9 mouse cellular contexts compared by ENCODE assay signal in genomic region chr8:84935489-84935888, GRCm38 (mm10). TPM values are rescaled to one million over a fixed set of nuclear protein-coding genes. Genes with fewer than 3 reads are reported as not detected.
DNase-seq lines count a peak whose midpoint lies in the region; ATAC-seq lines count a peak whose summit lies in the region.
"Had no signal": no experiment of that assay in that cellular context is flagged by ENCODE, and none has a peak within 500 bp of the region (broad histone marks: within the 10 kb centered on the region; RNA-seq: fewer than 3 reads in every experiment).

No protein-coding gene starts in this region.

- no peak overlapping the region for H3K4me3 ChIP-seq in kidney, embryonic 14.5 days (ENCODE audit: low read length)
- peak overlapping the region; percentile 20 for H3K4me3 ChIP-seq in embryonic facial prominence, embryonic 12.5 days
- no peak overlapping the region for H3K4me3 ChIP-seq in intestine, embryonic 16.5 days (ENCODE audit: low read length)
- peak overlapping the region; percentile 98 for H3K4me3 ChIP-seq in neural tube, embryonic 14.5 days (ENCODE audit: low read depth, low read length)
- H3K4me3 ChIP-seq: limb, embryonic 15.5 days had no signal

- no peak overlapping the region for H3K27ac ChIP-seq in kidney, embryonic 14.5 days (ENCODE audit: low read depth, low read length)
- no peak overlapping the region for H3K27ac ChIP-seq in embryonic facial prominence, embryonic 12.5 days
- H3K27ac ChIP-seq in intestine, embryonic 16.5 days (ENCODE audit: low read length) = no peak overlapping the region
- H3K27ac ChIP-seq in neural tube, embryonic 14.5 days (ENCODE audit: low read depth, low read length) = peak overlapping the region; percentile 96
- H3K27ac ChIP-seq: limb, embryonic 15.5 days had no signal

- no peaks in the 10 kb centered on the region for H3K36me3 ChIP-seq in kidney, embryonic 14.5 days (ENCODE audit: control insufficient read depth, insufficient read depth, low read length)
- H3K36me3 ChIP-seq in embryonic facial prominence, embryonic 12.5 days = no peaks in the 10 kb centered on the region
- no peaks in the 10 kb centered on the region for H3K36me3 ChIP-seq in intestine, embryonic 16.5 days (ENCODE audit: control insufficient read depth, insufficient read depth, low read length)
- H3K36me3 ChIP-seq in neural tube, embryonic 14.5 days (ENCODE audit: control insufficient read depth, insufficient read depth, low read length) = peaks cover 8% of the 10 kb centered on the region; the same call in 1 of the 2 replicates
- H3K36me3 ChIP-seq: limb, embryonic 15.5 days had no signal

- no peak overlapping the region for H3K4me2 ChIP-seq in kidney, embryonic 14.5 days (replicated peaks; ENCODE audit: low read depth, low read length)
- H3K4me2 ChIP-seq in embryonic facial prominence, embryonic 12.5 days (replicated peaks) = peak overlapping the region; percentile 74; the same call in 1 of the 2 replicates
- no peak overlapping the region for H3K4me2 ChIP-seq in intestine, embryonic 16.5 days (ENCODE audit: low read depth, low read length)
- peak overlapping the region; percentile 97 for H3K4me2 ChIP-seq in neural tube, embryonic 14.5 days (ENCODE audit: low read depth, low read length)
- H3K4me2 ChIP-seq: limb, embryonic 15.5 days had no signal

- H3K27me3 ChIP-seq in kidney, embryonic 14.5 days (ENCODE audit: control insufficient read depth, insufficient read depth, low read length) = peaks cover 60% of the 10 kb centered on the region
- peaks cover 75% of the 10 kb centered on the region for H3K27me3 ChIP-seq in embryonic facial prominence, embryonic 12.5 days
- H3K27me3 ChIP-seq in intestine, embryonic 16.5 days (replicated peaks; ENCODE audit: control insufficient read depth, insufficient read depth, low read length) = peaks cover 54% of the 10 kb centered on the region
- peaks cover 2% of the 10 kb centered on the region; the same call in 1 of the 2 replicates for H3K27me3 ChIP-seq in neural tube, embryonic 14.5 days (ENCODE audit: control insufficient read depth, insufficient read depth, low read length)

- H3K9ac ChIP-seq in kidney, embryonic 14.5 days (ENCODE audit: low read depth, low read length) = no peak overlapping the region
- H3K9ac ChIP-seq in embryonic facial prominence, embryonic 12.5 days = no peak overlapping the region
- no peak overlapping the region for H3K9ac ChIP-seq in intestine, embryonic 16.5 days (ENCODE audit: low read depth, low read length)
- peak overlapping the region; percentile 99 for H3K9ac ChIP-seq in neural tube, embryonic 14.5 days (replicated peaks; ENCODE audit: low read depth, low read length)
- H3K9ac ChIP-seq: limb, embryonic 15.5 days had no signal

- peaks cover 9% of the 10 kb centered on the region; the same call in 1 of the 2 replicates for H3K4me1 ChIP-seq in kidney, embryonic 14.5 days (ENCODE audit: control insufficient read depth, insufficient read depth, low read length)
- peaks cover 16% of the 10 kb centered on the region for H3K4me1 ChIP-seq in embryonic facial prominence, embryonic 12.5 days
- H3K4me1 ChIP-seq in intestine, embryonic 16.5 days (ENCODE audit: control insufficient read depth, insufficient read depth, low read length) = peaks cover 9% of the 10 kb centered on the region; the same call in 1 of the 2 replicates
- peaks cover 22% of the 10 kb centered on the region for H3K4me1 ChIP-seq in neural tube, embryonic 14.5 days (ENCODE audit: control insufficient read depth, insufficient read depth, low read length)

- 0 out of 2 replicates have a peak, but pooled peaks have one; percentile 6 for ATAC-seq in kidney, embryonic 14.5 days (ENCODE audit: low FRiP score, low TSS enrichment)
- no peak for ATAC-seq in embryonic facial prominence, embryonic 12.5 days (ENCODE audit: insufficient number of reproducible peaks, insufficient read depth, low FRiP score, low TSS enrichment)
- ATAC-seq in intestine, embryonic 16.5 days = 0 out of 2 replicates have a peak, but pooled peaks have one; percentile 24
- ATAC-seq in neural tube, embryonic 14.5 days (ENCODE audit: low read depth) = peak; percentile 28
- no peak for ATAC-seq in megakaryocyte progenitor cell, adult 5-6 weeks (replicated peaks; ENCODE audit: poor library complexity)

- H3K9me3 ChIP-seq in kidney, embryonic 14.5 days (ENCODE audit: control insufficient read depth, low read length) = no peaks in the 10 kb centered on the region; the same call in 1 of the 2 replicates
- H3K9me3 ChIP-seq in embryonic facial prominence, embryonic 12.5 days = no peaks in the 10 kb centered on the region
- H3K9me3 ChIP-seq in intestine, embryonic 16.5 days (ENCODE audit: control insufficient read depth, low read length) = no peaks in the 10 kb centered on the region
- H3K9me3 ChIP-seq in neural tube, embryonic 14.5 days (ENCODE audit: control insufficient read depth, low read length) = no peaks in the 10 kb centered on the region
- H3K9me3 ChIP-seq: limb, embryonic 15.5 days had no signal

- WGBS in kidney, embryonic 14.5 days = 5% methylated on average over 14 of the region's 14 CpGs
- 3% methylated on average over 14 of the region's 14 CpGs for WGBS in embryonic facial prominence, embryonic 12.5 days
- 8% methylated on average over 14 of the region's 14 CpGs for WGBS in intestine, embryonic 16.5 days
- 3% methylated on average over 14 of the region's 14 CpGs for WGBS in neural tube, embryonic 14.5 days

- no peak for DNase-seq in kidney, adult 8-10 months
- no peak for DNase-seq in frontal cortex, postnatal 10 days (ENCODE audit: low spot score in 2 of 2)
- DNase-seq in right cerebral cortex, postnatal 36 days (ENCODE audit: low spot score in 2 of 2) = no peak

RNA-seq across cellular contexts. Expression of gene Mast1, which starts 1.7 kb away (rescaled TPM):
- 0.21 and 0.35 TPM in 2 replicates for polyA plus RNA-seq in kidney, embryonic 14.5 days (2014; fragmentation: Nextera tagmentation; extraction: Ambion mirVana)
- 5.3 and 5.7 TPM in 2 replicates for polyA plus RNA-seq in embryonic facial prominence, embryonic 12.5 days (2016; fragmentation: Nextera tagmentation; extraction: Ambion mirVana)
- polyA plus RNA-seq in intestine, embryonic 16.5 days (2015; fragmentation: Nextera tagmentation; extraction: Ambion mirVana) = 1.2 and 1.6 TPM in 2 replicates
- polyA plus RNA-seq in neural tube, embryonic 14.5 days (2014; fragmentation: Nextera tagmentation; extraction: Ambion mirVana) = 75.6 and 79.8 TPM in 2 replicates
- total RNA-seq in megakaryocyte progenitor cell, adult 5-6 weeks (2015) = not detected in 2 replicates
- 0.03 TPM in 1 of 2 replicates, not detected in the other for total RNA-seq in megakaryocyte progenitor cell, adult 5-6 weeks (2017)

RNA-seq across cellular contexts. Expression of gene Rtbdn, which starts 11.3 kb away (rescaled TPM):
- 0.16 TPM in 1 of 2 replicates, not detected in the other for polyA plus RNA-seq in kidney, embryonic 14.5 days (2014; fragmentation: Nextera tagmentation; extraction: Ambion mirVana)
- 0.50 and 0.52 TPM in 2 replicates for polyA plus RNA-seq in embryonic facial prominence, embryonic 12.5 days (2016; fragmentation: Nextera tagmentation; extraction: Ambion mirVana)
- 0.18 and 0.24 TPM in 2 replicates for polyA plus RNA-seq in intestine, embryonic 16.5 days (2015; fragmentation: Nextera tagmentation; extraction: Ambion mirVana)
- 1.3 and 3.5 TPM in 2 replicates for polyA plus RNA-seq in neural tube, embryonic 14.5 days (2014; fragmentation: Nextera tagmentation; extraction: Ambion mirVana)
- total RNA-seq in megakaryocyte progenitor cell, adult 5-6 weeks (2015) = not detected in 2 replicates
- not detected in 2 replicates for total RNA-seq in megakaryocyte progenitor cell, adult 5-6 weeks (2017)

RNA-seq across cellular contexts. Expression of gene Dnase2a, which starts 27.1 kb away (rescaled TPM):
- 10.8 and 12.1 TPM in 2 replicates for polyA plus RNA-seq in kidney, embryonic 14.5 days (2014; fragmentation: Nextera tagmentation; extraction: Ambion mirVana)
- polyA plus RNA-seq in embryonic facial prominence, embryonic 12.5 days (2016; fragmentation: Nextera tagmentation; extraction: Ambion mirVana) = 14.8 and 15.4 TPM in 2 replicates
- 7.3 and 10.2 TPM in 2 replicates for polyA plus RNA-seq in intestine, embryonic 16.5 days (2015; fragmentation: Nextera tagmentation; extraction: Ambion mirVana)
- polyA plus RNA-seq in neural tube, embryonic 14.5 days (2014; fragmentation: Nextera tagmentation; extraction: Ambion mirVana) = 5.0 and 5.3 TPM in 2 replicates
- 16.8 and 23.7 TPM in 2 replicates for total RNA-seq in megakaryocyte progenitor cell, adult 5-6 weeks (2015)
- 52.7 and 73.5 TPM in 2 replicates for total RNA-seq in megakaryocyte progenitor cell, adult 5-6 weeks (2017)

RNA-seq across cellular contexts. Expression of gene Gm49661, which starts 33.7 kb away (rescaled TPM):
- not detected in 2 replicates for polyA plus RNA-seq in kidney, embryonic 14.5 days (2014; fragmentation: Nextera tagmentation; extraction: Ambion mirVana)
- not detected in 2 replicates for polyA plus RNA-seq in embryonic facial prominence, embryonic 12.5 days (2016; fragmentation: Nextera tagmentation; extraction: Ambion mirVana)
- not detected in 2 replicates for polyA plus RNA-seq in intestine, embryonic 16.5 days (2015; fragmentation: Nextera tagmentation; extraction: Ambion mirVana)
- not detected in 2 replicates for polyA plus RNA-seq in neural tube, embryonic 14.5 days (2014; fragmentation: Nextera tagmentation; extraction: Ambion mirVana)
- not detected in 2 replicates for total RNA-seq in megakaryocyte progenitor cell, adult 5-6 weeks (2015)
- total RNA-seq in megakaryocyte progenitor cell, adult 5-6 weeks (2017) = not detected in 2 replicates
- polyA plus RNA-seq: limb, embryonic 15.5 days had no signal

RNA-seq across cellular contexts. Expression of gene Klf1, which starts 33.8 kb away (rescaled TPM):
- 1.2 and 1.7 TPM in 2 replicates for polyA plus RNA-seq in kidney, embryonic 14.5 days (2014; fragmentation: Nextera tagmentation; extraction: Ambion mirVana)
- polyA plus RNA-seq in embryonic facial prominence, embryonic 12.5 days (2016; fragmentation: Nextera tagmentation; extraction: Ambion mirVana) = 4.7 and 5.4 TPM in 2 replicates
- polyA plus RNA-seq in intestine, embryonic 16.5 days (2015; fragmentation: Nextera tagmentation; extraction: Ambion mirVana) = 4.9 and 10.3 TPM in 2 replicates
- 0.44 and 0.80 TPM in 2 replicates for polyA plus RNA-seq in neural tube, embryonic 14.5 days (2014; fragmentation: Nextera tagmentation; extraction: Ambion mirVana)
- 12.3 and 22.4 TPM in 2 replicates for total RNA-seq in megakaryocyte progenitor cell, adult 5-6 weeks (2015)
- total RNA-seq in megakaryocyte progenitor cell, adult 5-6 weeks (2017) = 14.0 and 30.8 TPM in 2 replicates

Comparison
In these comparisons a context has a peak if more than half of its experiments do, and no peak if none do; other contexts are left out.
1. ATAC-seq: peak in kidney, embryonic 14.5 days (single experiment), intestine, embryonic 16.5 days (single experiment) and neural tube, embryonic 14.5 days (single experiment); none in embryonic facial prominence, embryonic 12.5 days (single experiment) and megakaryocyte progenitor cell, adult 5-6 weeks (single experiment).
2. H3K4me2 ChIP-seq: peak in embryonic facial prominence, embryonic 12.5 days (single experiment) and neural tube, embryonic 14.5 days (single experiment); none in kidney, embryonic 14.5 days (single experiment) and intestine, embryonic 16.5 days (single experiment).
3. H3K4me3 ChIP-seq: peak in embryonic facial prominence, embryonic 12.5 days (single experiment) and neural tube, embryonic 14.5 days (single experiment); none in kidney, embryonic 14.5 days (single experiment) and intestine, embryonic 16.5 days (single experiment).
4. RNA of gene Mast1, which starts 1.7 kb away (polyA plus RNA-seq): 75.6 to 79.8 TPM in neural tube, embryonic 14.5 days; 5.3 to 5.7 TPM in embryonic facial prominence, embryonic 12.5 days, 1.2 to 1.6 TPM in intestine, embryonic 16.5 days and 0.21 to 0.35 TPM in kidney, embryonic 14.5 days; every median in the first group is over 10 times any median in the second.